Mouse (Mus musculus): Measurements from ENCODE around the gene Cabcoco1.

DNA sequence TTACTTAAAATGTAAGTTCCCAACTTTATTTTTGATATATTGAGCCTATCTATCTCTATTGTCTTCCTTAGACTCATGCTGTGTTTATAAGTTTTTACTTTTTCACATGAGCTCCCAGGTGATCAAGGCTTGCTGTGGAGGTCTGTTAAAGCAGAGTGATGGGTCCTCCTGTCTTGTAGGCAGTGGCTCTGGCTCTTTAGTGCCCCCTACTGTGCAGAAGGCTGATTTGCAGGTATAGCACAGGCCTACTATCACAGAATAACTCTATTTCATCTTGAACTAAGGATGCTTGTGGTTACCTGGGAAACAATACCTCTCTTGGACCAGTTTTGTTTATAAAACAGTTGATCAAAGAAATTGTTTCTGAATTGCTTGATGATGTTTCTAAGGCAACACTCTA is 87.2 kb downstream of the Cabcoco1 start:
- TF ChIP-seq CTCF (IDR thresholded peaks at IDR 0.05; ENCODE audit: low read depth, low read length) (no peak), POLR2AphosphoS5 (IDR thresholded peaks at IDR 0.05; ENCODE audit: insufficient replicate concordance, low read depth, low read length) (no peak)

All from G1E (cell line).